Mouse (Mus musculus) liver, embryonic 15.5 days (tissue): ENCODE measurements around the gene Pip4k2c. TPM values are rescaled to one million over a fixed set of nuclear protein-coding genes. Genes with fewer than 3 reads are reported as not detected.

Experiments
- ATAC-seq: fragments of 200-750 bp; cut with Nextera tagmentation; 2 replicates; pipeline ENCODE4 v1.8.0; 2017; ENCODE audit warnings: moderate number of reproducible peaks, mild to moderate bottlenecking, moderate library complexity; ENCODE audit not compliant: insufficient read depth
- H3K27ac ChIP-seq: fragments of 300-500 bp; sonication (generic); replicated peaks from 2 replicates; pipeline ENCODE4 v1.5.1; 2015; ENCODE audit warnings: mild to moderate bottlenecking, inconsistent platforms
- H3K27me3 ChIP-seq: fragments of 300-500 bp; sonication (generic); 2 replicates; pipeline ENCODE4 v1.6.1; 2015; ENCODE audit warnings: mild to moderate bottlenecking, inconsistent platforms
- H3K36me3 ChIP-seq: fragments of 300-500 bp; sonication (generic); replicated peaks from 2 replicates; pipeline ENCODE4 v1.6.1; 2015; ENCODE audit warnings: moderate library complexity, mild to moderate bottlenecking, inconsistent platforms
- H3K4me1 ChIP-seq: fragments of 300-500 bp; sonication (generic); replicated peaks from 2 replicates; pipeline ENCODE4 v1.6.1; 2015; ENCODE audit warnings: inconsistent platforms
- H3K4me2 ChIP-seq: fragments of 300-500 bp; sonication (generic); 2 replicates; pipeline ENCODE4 v1.6.1; 2015; ENCODE audit warnings: moderate library complexity, mild to moderate bottlenecking, inconsistent platforms
- H3K4me3 ChIP-seq: fragments of 300-500 bp; sonication (generic); replicated peaks from 2 replicates; pipeline ENCODE4 v1.5.1; 2015; ENCODE audit warnings: mild to moderate bottlenecking, inconsistent platforms
- H3K9ac ChIP-seq: fragments of 300-500 bp; sonication (generic); 2 replicates; pipeline ENCODE4 v1.6.1; 2015; ENCODE audit warnings: moderate library complexity, mild to moderate bottlenecking, inconsistent platforms
- H3K9me3 ChIP-seq: fragments of 300-500 bp; sonication (generic); replicated peaks from 2 replicates; pipeline ENCODE4 v1.6.1; 2016; ENCODE audit warnings: inconsistent platforms
- WGBS: fragments of 180-500 bp; shearing (Covaris S2); methylation state at CpG from one replicate; pipeline ENCODE4 v1.1.7; 2015; ENCODE audit warnings: mixed read lengths; ENCODE audit not compliant: insufficient replicate concordance; 5-methylcytosine and 5-hydroxymethylcytosine counted together
- polyA plus RNA-seq: library from polyadenylated mRNA; unstranded; fragments of >200 nt; fragmentation: Nextera tagmentation; extraction: Ambion mirVana; gene quantifications from 2 replicates; pipeline ENCODE4 v1.2.1, GENCODE M21; 2015

Pip4k2c gene
- 41.9 and 45.1 TPM in 2 replicates for polyA plus RNA-seq

- Histone ChIP-seq H3K27me3 (no peaks in the 10 kb centered on the region), H3K9ac (peak within 1 kb of the TSS; percentile 95), H3K4me2 (peak within 1 kb of the TSS; percentile 84), H3K4me3 (peak within 1 kb of the TSS; percentile 93), H3K4me1 (peaks cover 61% of the 10 kb centered on the region), H3K27ac (peak within 1 kb of the TSS; percentile 88), H3K9me3 (no peaks in the 10 kb centered on the region), H3K36me3 (peaks cover 31% of the 10 kb centered on the region)
- WGBS, result under 1% methylated on average over 47 of the region's 47 CpGs
- ATAC-seq, result peak; percentile 92
Measured at GRCm38 (mm10) chr10:127211414-127211854, at the start of gene Pip4k2c. Pip4k2c (minus strand) TSS chr10:127211585.

- ATAC-seq, result no peak
- 70% methylated on average over 8 of the region's 8 CpGs for WGBS
- H3K4me2 ChIP-seq, result no peak overlapping the region
Measured at GRCm38 (mm10) chr10:127258489-127258888, 47.1 kb upstream of the Pip4k2c start.

GRCm38 (mm10) chr10:127257790-127258189 lies 46.4 kb upstream of the Pip4k2c start:
- Histone ChIP-seq H3K9me3 (no peaks in the 10 kb centered on the region), H3K9ac (no peak overlapping the region), H3K27me3 (peaks cover 77% of the 10 kb centered on the region), H3K4me1 (peaks cover 7% of the 10 kb centered on the region), H3K4me3 (no peak overlapping the region), H3K27ac (no peak overlapping the region), H3K36me3 (no peaks in the 10 kb centered on the region), H3K4me2 (no peak overlapping the region)
- WGBS, result 53% methylated on average over 6 of the region's 6 CpGs
- no peak for ATAC-seq

More at GRCm38 (mm10) chr10:127258489-127258888, 47.1 kb upstream of the Pip4k2c start:
- Histone ChIP-seq H3K4me1 (peaks cover 13% of the 10 kb centered on the region), H3K9ac (no peak overlapping the region), H3K27ac (no peak overlapping the region), H3K27me3 (peaks cover 84% of the 10 kb centered on the region), H3K36me3 (no peaks in the 10 kb centered on the region), H3K9me3 (no peaks in the 10 kb centered on the region), H3K4me3 (no peak overlapping the region)

GRCm38 (mm10) chr10:127255625-127256345 lies 44.4 kb upstream of the Pip4k2c start:
- Histone ChIP-seq H3K9ac (no peak overlapping the region), H3K27ac (no peak overlapping the region), H3K4me3 (no peak overlapping the region), H3K27me3 (peaks cover 57% of the 10 kb centered on the region), H3K4me1 (no peaks in the 10 kb centered on the region), H3K4me2 (no peak overlapping the region), H3K36me3 (no peaks in the 10 kb centered on the region), H3K9me3 (no peaks in the 10 kb centered on the region)
- no peak for ATAC-seq
- 22% methylated on average over 14 of the region's 14 CpGs for WGBS

- no peak overlapping the region for H3K27ac ChIP-seq
- no peak for ATAC-seq
- no peaks in the 10 kb centered on the region for H3K9me3 ChIP-seq
- no peak overlapping the region for H3K4me3 ChIP-seq
- H3K9ac ChIP-seq, result no peak overlapping the region
- no peak overlapping the region for H3K4me2 ChIP-seq
- 20% methylated on average over 5 of the region's 5 CpGs for WGBS
- peaks cover 38% of the 10 kb centered on the region for H3K27me3 ChIP-seq
- no peaks in the 10 kb centered on the region for H3K36me3 ChIP-seq
- no peaks in the 10 kb centered on the region for H3K4me1 ChIP-seq
Measured at GRCm38 (mm10) chr10:127250810-127251209, 39.4 kb upstream of the Pip4k2c start.

GRCm38 (mm10) chr10:127238241-127238824 lies 26.9 kb upstream of the Pip4k2c start:
- Histone ChIP-seq H3K9ac (no peak overlapping the region), H3K4me3 (no peak overlapping the region), H3K27ac (no peak overlapping the region), H3K36me3 (no peaks in the 10 kb centered on the region), H3K27me3 (peaks cover 53% of the 10 kb centered on the region), H3K4me1 (no peaks in the 10 kb centered on the region), H3K4me2 (no peak overlapping the region), H3K9me3 (no peaks in the 10 kb centered on the region)
- no peak for ATAC-seq
- WGBS, result 55% methylated on average over 18 of the region's 18 CpGs

GRCm38 (mm10) chr10:127236541-127236940 lies 25.2 kb upstream of the Pip4k2c start:
- 54% methylated on average over 9 of the region's 9 CpGs for WGBS
- ATAC-seq, result no peak
- H3K36me3 ChIP-seq, result no peaks in the 10 kb centered on the region
- no peak overlapping the region for H3K4me2 ChIP-seq
- no peak overlapping the region for H3K4me3 ChIP-seq
- no peak overlapping the region for H3K9ac ChIP-seq
- peaks cover 4% of the 10 kb centered on the region; the same call in 1 of the 2 replicates for H3K4me1 ChIP-seq
- no peak overlapping the region for H3K27ac ChIP-seq
- H3K9me3 ChIP-seq, result no peaks in the 10 kb centered on the region
- H3K27me3 ChIP-seq, result peaks cover 54% of the 10 kb centered on the region

- no peak for ATAC-seq
- H3K9ac ChIP-seq, result no peak overlapping the region
Measured at GRCm38 (mm10) chr10:127233141-127233540, 21.8 kb upstream of the Pip4k2c start.

GRCm38 (mm10) chr10:127231741-127232140 lies 20.4 kb upstream of the Pip4k2c start:
- peaks cover 27% of the 10 kb centered on the region for H3K4me1 ChIP-seq
- peaks cover 40% of the 10 kb centered on the region for H3K27me3 ChIP-seq
- H3K9ac ChIP-seq, result no peak overlapping the region
- ATAC-seq, result no peak
- H3K36me3 ChIP-seq, result no peaks in the 10 kb centered on the region
- no peaks in the 10 kb centered on the region for H3K9me3 ChIP-seq
- WGBS, result 70% methylated on average over 14 of the region's 14 CpGs
- H3K4me3 ChIP-seq, result no peak overlapping the region
- H3K27ac ChIP-seq, result no peak overlapping the region
- no peak overlapping the region for H3K4me2 ChIP-seq

More at GRCm38 (mm10) chr10:127233141-127233540, 21.8 kb upstream of the Pip4k2c start:
- 61% methylated on average over 9 of the region's 9 CpGs for WGBS
- peaks cover 20% of the 10 kb centered on the region for H3K4me1 ChIP-seq
- no peaks in the 10 kb centered on the region for H3K9me3 ChIP-seq
- H3K4me3 ChIP-seq, result no peak overlapping the region
- peaks cover 44% of the 10 kb centered on the region for H3K27me3 ChIP-seq
- H3K36me3 ChIP-seq, result no peaks in the 10 kb centered on the region
- H3K27ac ChIP-seq, result no peak overlapping the region
- no peak overlapping the region for H3K4me2 ChIP-seq

- H3K4me1 ChIP-seq, result peaks cover 34% of the 10 kb centered on the region
- H3K27me3 ChIP-seq, result peaks cover 37% of the 10 kb centered on the region
- no peak overlapping the region for H3K9ac ChIP-seq
- H3K9me3 ChIP-seq, result no peaks in the 10 kb centered on the region
- H3K4me2 ChIP-seq, result no peak overlapping the region
- no peak overlapping the region for H3K27ac ChIP-seq
- H3K36me3 ChIP-seq, result no peaks in the 10 kb centered on the region
- 20% methylated on average over 12 of the region's 12 CpGs for WGBS
- no peak overlapping the region for H3K4me3 ChIP-seq
- no peak for ATAC-seq
Measured at GRCm38 (mm10) chr10:127230693-127231092, 19.3 kb upstream of the Pip4k2c start.

- Histone ChIP-seq H3K27me3 (peaks cover 48% of the 10 kb centered on the region), H3K4me1 (peaks cover 35% of the 10 kb centered on the region), H3K27ac (no peak overlapping the region), H3K4me2 (no peak overlapping the region), H3K4me3 (no peak overlapping the region), H3K9ac (no peak overlapping the region), H3K36me3 (no peaks in the 10 kb centered on the region), H3K9me3 (no peaks in the 10 kb centered on the region)
- peak; percentile 64; the same call in 1 of the 2 replicates for ATAC-seq
- WGBS, result 21% methylated on average over 4 of the region's 4 CpGs
Measured at GRCm38 (mm10) chr10:127228897-127229296, 17.5 kb upstream of the Pip4k2c start.
